Mouse (Mus musculus): ENCODE measurements around the gene Dennd1a. TPM values are rescaled to one million over a fixed set of nuclear protein-coding genes. Genes with fewer than 3 reads are reported as not detected.

Dennd1a gene
- total RNA-seq, 1 experiment from 2014 or later: 20.8 TPM

GRCm38 (mm10) chr2:37925413-37926132, 361.6 kb downstream of the Dennd1a start:
- ATAC-seq (replicated peaks in 1 of 2; ENCODE audit: insufficient read depth in 1 of 2, low FRiP score in 2 of 2, low TSS enrichment in 1 of 2, low read depth in 1 of 2, poor library complexity in 2 of 2, severe bottlenecking in 2 of 2): no peak

DNA sequence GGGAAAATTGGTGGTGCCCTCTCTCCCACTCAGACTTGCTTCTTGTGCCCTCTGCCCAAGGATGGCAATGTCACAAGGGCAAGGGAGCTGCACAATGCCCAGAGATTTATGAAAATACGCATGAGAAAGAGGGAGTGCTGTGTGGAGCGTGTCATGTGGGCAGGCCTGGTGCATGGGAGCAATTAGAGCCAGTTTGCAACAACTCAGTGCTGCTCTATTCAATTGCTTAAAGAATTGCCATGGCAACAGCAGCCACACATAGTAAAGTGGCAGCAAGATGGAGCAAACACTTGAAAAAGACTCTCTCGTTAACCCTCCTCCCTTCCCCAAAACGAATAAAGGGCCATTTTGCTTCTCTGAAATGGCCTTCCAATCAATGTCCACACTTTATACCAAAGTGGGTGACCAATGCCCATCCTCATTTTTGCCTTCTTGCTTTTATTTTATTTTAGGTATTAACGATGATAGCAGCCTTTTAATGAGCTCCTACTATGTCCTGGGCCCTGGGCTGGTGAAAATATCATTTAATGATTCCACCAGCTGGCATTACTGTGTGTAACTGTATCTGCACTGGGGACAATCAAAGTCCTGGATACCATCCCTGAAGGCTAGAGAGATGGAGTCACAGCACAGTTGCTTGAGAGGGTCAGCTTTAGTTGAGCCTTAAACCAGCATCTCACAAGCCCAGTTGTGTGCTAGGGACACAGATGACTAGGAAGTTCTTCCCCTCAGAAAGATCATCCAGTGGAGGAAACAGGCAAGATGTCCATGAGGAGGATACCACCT, 378.3 kb downstream of the Dennd1a start:
- no peak for ATAC-seq (replicated peaks in 1 of 2; ENCODE audit: insufficient read depth in 1 of 2, low FRiP score in 2 of 2, low TSS enrichment in 1 of 2, low read depth in 1 of 2, poor library complexity in 2 of 2, severe bottlenecking in 2 of 2)

DNA sequence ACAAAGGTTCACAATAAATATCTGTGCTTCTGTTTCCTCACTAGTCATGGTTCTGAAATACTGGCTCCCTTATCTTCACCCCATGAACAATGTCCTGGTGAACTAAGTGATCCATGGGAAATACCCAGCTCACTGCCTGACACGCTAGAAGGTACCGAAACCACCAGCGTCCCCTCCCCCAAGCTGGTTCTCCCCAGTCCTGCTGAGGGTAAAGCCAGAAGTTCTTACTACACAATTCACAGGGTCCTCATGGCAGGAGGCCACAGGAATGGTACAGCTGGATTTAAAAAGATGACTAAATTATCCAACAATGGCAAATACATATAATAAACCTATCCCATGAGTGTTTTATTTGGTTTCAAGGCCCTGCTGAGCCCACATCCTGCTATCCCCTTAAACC, 378.9 kb downstream of the Dennd1a start:
- no peak for ATAC-seq (replicated peaks in 1 of 2; ENCODE audit: insufficient read depth in 1 of 2, low FRiP score in 2 of 2, low TSS enrichment in 1 of 2, low read depth in 1 of 2, poor library complexity in 2 of 2, severe bottlenecking in 2 of 2)

- no peak for ATAC-seq (replicated peaks in 1 of 2; ENCODE audit: insufficient read depth in 1 of 2, low FRiP score in 2 of 2, low TSS enrichment in 1 of 2, low read depth in 1 of 2, poor library complexity in 2 of 2, severe bottlenecking in 2 of 2)
Observed at GRCm38 (mm10) chr2:37906261-37906660, 380.9 kb downstream of the Dennd1a start.

DNA sequence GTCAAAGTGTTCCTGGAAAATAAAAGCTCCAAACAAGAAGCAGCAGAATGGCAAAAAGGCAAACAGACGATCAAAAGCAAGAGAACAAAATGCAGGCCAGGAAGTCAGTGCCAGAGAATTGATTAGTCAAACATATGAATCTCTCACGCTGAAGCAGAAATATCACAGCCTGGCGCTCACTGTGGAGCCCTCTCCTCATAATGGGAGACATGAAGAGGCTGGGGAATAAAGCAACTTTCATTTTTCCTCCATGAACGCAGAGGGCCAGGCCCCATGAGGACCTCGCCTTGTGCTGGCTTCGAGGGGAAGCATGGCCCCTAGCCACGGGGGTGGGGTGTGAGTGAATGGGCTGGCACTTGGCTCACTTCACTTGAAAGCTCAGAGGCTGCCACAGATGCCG, 383.9 kb downstream of the Dennd1a start:
- no peak for ATAC-seq (replicated peaks in 1 of 2; ENCODE audit: insufficient read depth in 1 of 2, low FRiP score in 2 of 2, low TSS enrichment in 1 of 2, low read depth in 1 of 2, poor library complexity in 2 of 2, severe bottlenecking in 2 of 2)

DNA sequence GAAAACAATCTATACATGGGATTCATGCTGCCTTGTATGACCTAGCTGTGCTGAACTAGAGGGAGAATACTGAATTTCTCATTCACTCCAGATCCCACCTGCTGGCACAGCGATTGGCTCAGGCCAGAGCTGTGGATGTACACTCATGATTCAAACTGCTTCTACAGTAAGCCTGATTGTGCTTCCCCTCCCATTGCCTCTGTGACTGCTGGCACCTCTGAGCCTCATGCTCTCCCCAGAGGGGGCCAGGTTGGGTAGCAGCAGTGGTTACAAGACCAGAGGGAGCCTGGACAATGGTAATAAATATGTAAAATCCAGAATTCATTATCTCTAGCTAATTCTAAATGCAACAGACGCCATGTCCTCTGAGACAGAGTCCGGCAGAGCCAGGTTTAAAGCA, 404.0 kb downstream of the Dennd1a start:
- no peak for ATAC-seq (replicated peaks in 1 of 2; ENCODE audit: insufficient read depth in 1 of 2, low FRiP score in 2 of 2, low TSS enrichment in 1 of 2, low read depth in 1 of 2, poor library complexity in 2 of 2, severe bottlenecking in 2 of 2)

DNA sequence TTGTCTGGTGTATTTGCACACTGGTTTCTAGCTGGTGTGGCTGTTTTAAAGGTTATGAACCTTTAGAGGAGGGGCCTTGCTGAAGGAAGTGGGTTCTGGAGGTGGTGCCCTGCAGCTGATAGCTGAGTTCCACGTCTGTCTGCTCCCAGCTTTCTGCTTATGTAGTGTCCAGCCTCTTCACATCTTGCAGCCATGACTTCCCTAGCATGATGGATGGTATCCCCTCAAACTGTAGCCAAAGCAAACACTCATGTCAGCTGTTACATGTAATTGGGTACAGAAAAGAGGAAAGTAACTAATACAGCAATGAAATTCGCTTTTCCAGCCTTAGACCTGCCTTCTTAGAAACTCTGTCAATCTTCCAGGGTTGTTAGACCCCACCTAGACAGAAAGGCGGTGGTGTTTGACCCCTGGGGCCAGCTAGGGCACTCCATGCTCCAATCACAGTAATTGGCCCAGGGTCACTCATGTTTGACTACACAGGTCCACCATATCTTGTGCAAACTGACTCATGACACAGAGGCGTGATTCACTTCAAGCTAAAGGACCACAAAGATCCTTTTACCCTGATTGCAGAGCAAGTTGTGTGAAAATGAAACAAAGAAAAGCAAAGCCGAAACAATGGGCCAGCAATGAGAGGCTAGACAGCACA, 405.8 kb downstream of the Dennd1a start:
- no peak for ATAC-seq (replicated peaks in 1 of 2; ENCODE audit: insufficient read depth in 1 of 2, low FRiP score in 2 of 2, low TSS enrichment in 1 of 2, low read depth in 1 of 2, poor library complexity in 2 of 2, severe bottlenecking in 2 of 2)

DNA sequence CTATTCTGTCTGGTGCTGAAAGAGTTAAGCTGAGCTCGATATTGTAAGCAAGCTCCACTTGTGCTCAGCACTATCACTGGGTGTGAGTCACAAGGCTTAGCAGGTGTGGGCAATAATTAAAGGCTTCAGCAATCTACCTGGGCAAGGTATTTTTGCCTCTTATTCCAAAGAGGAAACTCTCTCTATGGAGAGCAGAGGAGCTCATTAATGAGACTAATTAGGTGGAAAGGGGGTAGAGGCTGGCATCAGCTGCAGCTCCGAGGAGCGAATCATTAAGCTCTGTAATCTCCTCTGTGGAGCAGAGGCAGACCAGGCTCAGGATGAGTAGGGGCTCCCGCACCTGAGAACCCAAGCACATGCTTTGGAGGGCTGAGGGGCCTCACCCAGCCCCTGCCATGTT, 407.5 kb downstream of the Dennd1a start:
- ATAC-seq (replicated peaks in 1 of 2; ENCODE audit: insufficient read depth in 1 of 2, low FRiP score in 2 of 2, low TSS enrichment in 1 of 2, low read depth in 1 of 2, poor library complexity in 2 of 2, severe bottlenecking in 2 of 2): no peak

DNA sequence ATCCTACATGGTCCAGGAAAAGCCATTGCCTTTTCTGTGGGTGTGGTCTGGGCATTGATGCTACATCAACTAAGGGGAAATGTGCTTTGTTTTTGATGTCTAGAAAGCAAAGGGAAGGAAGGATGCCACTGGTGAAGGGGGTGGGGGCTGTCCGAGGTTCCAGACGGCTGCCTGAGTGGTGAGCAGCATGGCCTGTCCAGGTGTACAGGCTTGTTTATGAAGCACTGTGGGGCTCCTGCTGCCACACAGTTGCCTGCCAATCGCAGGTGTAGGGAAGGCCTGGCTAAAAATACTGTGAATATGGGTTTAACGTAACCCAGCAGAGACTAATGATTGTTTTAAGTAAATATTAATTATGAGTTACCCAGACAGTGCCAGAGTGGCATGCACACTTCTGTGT, 414.4 kb downstream of the Dennd1a start:
- no peak for ATAC-seq (replicated peaks in 1 of 2; ENCODE audit: insufficient read depth in 1 of 2, low FRiP score in 2 of 2, low TSS enrichment in 1 of 2, low read depth in 1 of 2, poor library complexity in 2 of 2, severe bottlenecking in 2 of 2)

DNA sequence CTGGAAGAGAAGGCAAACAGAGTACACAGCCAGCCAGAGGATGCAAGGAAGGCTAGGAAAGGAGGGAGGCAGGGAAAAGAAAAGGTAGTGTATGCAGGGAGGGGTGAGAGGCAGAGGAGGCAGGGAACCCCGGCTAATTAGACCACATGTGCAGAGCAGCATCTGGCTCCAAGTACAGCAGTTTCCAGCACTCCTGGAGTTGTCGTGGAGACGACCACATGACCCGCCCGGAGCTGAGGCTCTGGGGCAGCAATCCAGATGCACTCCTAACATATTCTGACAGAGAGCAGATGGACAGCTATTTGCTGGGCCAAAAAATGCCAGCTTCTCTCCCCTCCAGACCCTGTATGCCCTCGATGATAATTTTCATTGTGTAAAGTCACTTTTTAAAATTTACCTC, 417.6 kb downstream of the Dennd1a start:
- ATAC-seq (replicated peaks in 1 of 2; ENCODE audit: insufficient read depth in 1 of 2, low FRiP score in 2 of 2, low TSS enrichment in 1 of 2, low read depth in 1 of 2, poor library complexity in 2 of 2, severe bottlenecking in 2 of 2): no peak

DNA sequence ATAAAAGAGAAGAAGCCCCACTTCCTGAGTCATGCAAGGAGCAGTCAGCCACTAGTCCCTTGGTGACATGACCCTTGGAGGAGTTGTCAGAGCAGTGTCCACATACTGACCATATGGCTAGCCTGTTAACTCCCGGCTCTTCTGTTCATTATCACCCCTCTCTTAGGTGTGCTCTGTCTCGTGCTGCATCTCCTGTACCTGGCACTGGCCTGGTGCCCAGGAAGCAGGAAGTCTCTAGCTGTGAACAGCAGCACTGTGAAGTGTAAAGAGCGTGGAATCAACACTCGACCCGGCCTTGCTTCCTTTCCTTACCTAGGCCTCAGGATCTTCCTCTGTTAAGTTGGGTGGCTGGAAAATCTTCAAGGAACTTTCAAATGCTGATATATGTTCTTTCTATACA, 419.8 kb downstream of the Dennd1a start:
- ATAC-seq (replicated peaks in 1 of 2; ENCODE audit: insufficient read depth in 1 of 2, low FRiP score in 2 of 2, low TSS enrichment in 1 of 2, low read depth in 1 of 2, poor library complexity in 2 of 2, severe bottlenecking in 2 of 2): no peak

DNA sequence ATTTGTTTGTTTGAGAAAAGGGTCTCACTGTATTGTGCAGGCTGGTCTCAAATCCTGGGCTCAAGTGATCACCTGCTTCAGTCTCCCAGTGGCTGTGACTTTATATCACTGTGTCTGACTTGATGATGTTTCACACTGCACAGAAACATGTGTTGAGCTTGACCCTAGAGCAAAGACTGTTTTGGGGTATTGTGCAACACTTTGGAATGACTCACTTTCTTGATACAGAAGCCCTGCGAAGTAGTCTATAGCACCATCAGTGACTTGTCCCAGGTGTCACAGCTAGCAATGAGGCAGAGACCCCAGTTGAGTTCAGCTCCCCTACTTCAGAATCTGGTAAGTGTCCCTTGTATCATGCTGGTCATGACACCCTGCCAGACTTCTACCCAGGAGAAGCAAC, 429.7 kb downstream of the Dennd1a start:
- no peak for ATAC-seq (replicated peaks in 1 of 2; ENCODE audit: insufficient read depth in 1 of 2, low FRiP score in 2 of 2, low TSS enrichment in 1 of 2, low read depth in 1 of 2, poor library complexity in 2 of 2, severe bottlenecking in 2 of 2)

DNA sequence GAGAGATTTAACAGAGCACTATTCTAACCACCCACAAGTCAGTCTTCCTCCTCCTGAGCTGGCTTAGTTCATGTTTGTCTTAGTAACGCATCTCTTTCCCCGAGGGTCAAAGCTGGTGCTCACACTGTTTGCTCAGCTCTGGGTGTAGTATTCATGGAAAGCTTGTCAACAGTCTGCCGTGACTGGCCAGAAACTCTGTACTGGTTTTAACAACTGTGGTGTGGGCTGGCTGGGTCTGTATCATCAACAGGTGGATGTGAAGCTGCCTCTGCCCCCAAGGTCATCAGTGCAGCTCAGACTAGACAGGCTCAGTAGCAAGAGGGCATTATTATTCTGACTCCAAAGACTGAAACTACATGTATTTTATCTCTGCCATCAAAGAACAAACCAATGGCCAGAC, 430.2 kb downstream of the Dennd1a start:
- ATAC-seq (replicated peaks in 1 of 2; ENCODE audit: insufficient read depth in 1 of 2, low FRiP score in 2 of 2, low TSS enrichment in 1 of 2, low read depth in 1 of 2, poor library complexity in 2 of 2, severe bottlenecking in 2 of 2): no peak

DNA sequence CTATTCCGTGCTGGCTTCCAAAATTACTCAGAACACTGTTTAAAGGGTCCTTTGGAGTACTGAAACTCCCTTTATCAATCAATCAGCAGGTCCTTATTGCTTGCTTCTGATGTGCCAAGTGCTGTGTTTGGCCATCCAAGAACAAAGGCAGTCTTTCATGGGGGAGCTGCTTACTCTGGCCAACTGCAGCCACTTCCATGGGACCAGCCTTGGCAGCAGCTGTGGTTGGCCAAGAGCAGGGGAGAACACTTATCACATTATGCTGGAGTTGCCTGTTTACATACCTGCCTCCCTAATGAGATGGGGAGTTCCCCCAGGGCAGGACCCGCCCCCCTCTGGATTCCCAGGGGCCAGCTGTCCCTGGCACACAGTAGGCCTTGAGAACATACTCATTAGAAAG, 432.0 kb downstream of the Dennd1a start:
- no peak for ATAC-seq (replicated peaks in 1 of 2; ENCODE audit: insufficient read depth in 1 of 2, low FRiP score in 2 of 2, low TSS enrichment in 1 of 2, low read depth in 1 of 2, poor library complexity in 2 of 2, severe bottlenecking in 2 of 2)

DNA sequence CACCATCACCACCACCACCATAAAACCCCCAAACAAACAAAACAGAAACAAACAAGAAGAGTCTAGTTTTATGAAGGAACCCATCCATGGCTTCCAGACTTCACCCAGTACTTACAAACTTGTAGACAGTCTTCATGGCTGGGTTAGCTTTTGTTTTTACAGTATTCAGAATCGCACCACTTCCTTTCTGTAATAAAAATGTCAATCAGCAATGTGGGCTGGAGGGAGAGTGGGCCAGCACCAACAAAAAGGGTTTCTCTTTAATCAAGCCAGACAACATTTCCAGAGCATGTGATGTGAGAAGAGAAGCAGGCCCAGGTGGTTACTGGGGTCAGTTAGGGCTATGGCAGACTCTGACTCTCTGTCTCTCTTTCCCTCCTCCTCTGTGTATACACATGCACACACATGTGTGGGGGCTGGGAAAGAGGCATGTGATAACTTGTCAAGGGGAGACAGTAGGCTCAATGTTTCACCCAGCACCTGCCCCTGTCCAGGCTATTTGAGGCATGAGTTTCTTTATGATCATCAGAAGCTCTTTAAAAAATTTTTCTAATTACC, 433.2 kb downstream of the Dennd1a start:
- ATAC-seq (replicated peaks in 1 of 2; ENCODE audit: insufficient read depth in 1 of 2, low FRiP score in 2 of 2, low TSS enrichment in 1 of 2, low read depth in 1 of 2, poor library complexity in 2 of 2, severe bottlenecking in 2 of 2): peak; percentile 55 to 80

DNA sequence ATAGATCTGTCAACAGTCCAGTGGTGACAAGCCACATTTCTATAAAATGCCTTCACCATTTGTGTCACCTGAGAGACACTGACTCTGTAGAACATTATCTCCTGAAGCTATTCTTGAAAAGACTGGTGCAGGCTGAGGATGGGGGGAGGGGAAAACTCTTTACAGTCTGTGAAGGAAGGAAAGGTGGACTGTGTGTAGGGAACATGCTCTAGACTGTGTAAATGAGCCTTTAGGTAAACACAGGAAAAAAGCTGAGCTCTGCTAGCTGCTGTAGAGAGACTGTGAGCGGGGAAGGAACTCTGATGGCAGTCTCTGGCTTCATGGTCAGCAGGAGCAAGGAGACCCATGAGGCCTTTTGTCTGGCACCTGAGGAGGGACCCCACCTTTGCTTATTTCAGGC, 436.6 kb downstream of the Dennd1a start:
- no peak for ATAC-seq (replicated peaks in 1 of 2; ENCODE audit: insufficient read depth in 1 of 2, low FRiP score in 2 of 2, low TSS enrichment in 1 of 2, low read depth in 1 of 2, poor library complexity in 2 of 2, severe bottlenecking in 2 of 2)

DNA sequence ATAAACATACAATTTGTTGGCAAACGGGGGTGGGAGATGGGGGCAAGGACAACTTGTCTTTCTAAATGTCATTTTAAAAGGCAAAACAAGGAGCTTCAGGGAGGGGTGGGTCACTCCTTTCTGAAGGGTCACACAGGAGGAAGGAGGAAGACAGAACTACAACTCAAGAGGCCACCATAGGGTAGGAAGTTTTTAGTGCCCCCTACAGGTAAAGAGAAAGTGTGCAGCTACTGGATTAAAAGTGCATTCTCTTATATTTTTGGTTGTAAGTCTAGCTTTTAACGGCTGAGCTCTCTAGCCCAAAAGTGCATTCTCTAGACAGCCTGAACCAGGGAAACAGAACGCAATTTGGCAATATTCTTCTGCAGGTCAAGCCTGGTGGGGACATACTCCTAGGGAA, 437.8 kb downstream of the Dennd1a start:
- no peak for ATAC-seq (replicated peaks in 1 of 2; ENCODE audit: insufficient read depth in 1 of 2, low FRiP score in 2 of 2, low TSS enrichment in 1 of 2, low read depth in 1 of 2, poor library complexity in 2 of 2, severe bottlenecking in 2 of 2)

DNA sequence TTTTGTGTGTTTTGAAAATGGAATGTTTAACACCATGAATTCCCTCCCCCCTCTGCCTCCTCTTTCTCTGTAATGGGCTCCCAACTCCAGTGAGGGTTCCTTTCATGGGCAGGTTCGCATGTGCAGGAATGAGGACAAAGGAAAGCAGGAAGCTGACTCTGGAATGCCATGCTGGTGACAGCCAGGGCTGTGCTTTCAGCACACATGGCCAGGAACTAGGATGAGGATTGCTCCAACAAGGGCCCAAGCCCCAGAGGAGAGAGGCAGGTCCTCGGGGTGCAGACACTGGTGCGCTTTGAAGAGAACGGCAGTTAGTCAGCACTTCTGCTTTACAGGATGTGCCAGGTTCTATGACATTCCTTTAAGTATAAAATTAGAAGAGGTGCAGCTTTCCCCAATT, 444.5 kb downstream of the Dennd1a start:
- peak; percentile 43 to 56; a peak in 3 of 4 replicates for ATAC-seq (replicated peaks in 1 of 2; ENCODE audit: insufficient read depth in 1 of 2, low FRiP score in 2 of 2, low TSS enrichment in 1 of 2, low read depth in 1 of 2, poor library complexity in 2 of 2, severe bottlenecking in 2 of 2)

All from hematopoietic stem cell, adult 5-6 weeks (primary cell).